Mouse (Mus musculus) frontal cortex, postnatal 10 days (tissue): ENCODE data around the gene Dars.
"Not testable (repeated sequence)": the region's sequence is repeated elsewhere in the genome, so short reads cannot be mapped to it uniquely, and the experiment has no call there.

Experiments used
- DNase-seq, 2 experiments: peaks; one replicate each; pipeline ENCODE4 v3.0.0; 2022; ENCODE audit warnings: low spot score in 2 of 2, mixed read lengths in 1 of 2

Gene Dars

DNA sequence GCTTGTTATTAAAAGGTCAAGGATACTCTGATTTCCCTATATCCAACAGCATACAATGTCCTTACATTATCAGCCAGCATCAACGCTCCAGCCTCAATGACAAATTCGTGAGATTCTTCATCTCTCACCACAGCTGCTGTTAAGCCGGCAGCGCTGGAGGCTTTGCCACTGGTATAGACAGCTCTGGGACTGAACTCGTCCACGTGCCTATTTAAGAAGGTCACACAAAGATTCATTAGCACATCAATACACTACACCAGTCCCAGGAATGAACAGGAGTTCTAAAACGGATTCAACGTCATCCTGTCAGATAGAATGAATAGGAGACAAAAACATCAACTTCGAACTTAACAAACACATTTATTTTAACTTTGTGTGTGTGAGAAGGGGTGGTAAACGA, 72.9 kb downstream of the Dars start:
- no peak for DNase-seq

DNA sequence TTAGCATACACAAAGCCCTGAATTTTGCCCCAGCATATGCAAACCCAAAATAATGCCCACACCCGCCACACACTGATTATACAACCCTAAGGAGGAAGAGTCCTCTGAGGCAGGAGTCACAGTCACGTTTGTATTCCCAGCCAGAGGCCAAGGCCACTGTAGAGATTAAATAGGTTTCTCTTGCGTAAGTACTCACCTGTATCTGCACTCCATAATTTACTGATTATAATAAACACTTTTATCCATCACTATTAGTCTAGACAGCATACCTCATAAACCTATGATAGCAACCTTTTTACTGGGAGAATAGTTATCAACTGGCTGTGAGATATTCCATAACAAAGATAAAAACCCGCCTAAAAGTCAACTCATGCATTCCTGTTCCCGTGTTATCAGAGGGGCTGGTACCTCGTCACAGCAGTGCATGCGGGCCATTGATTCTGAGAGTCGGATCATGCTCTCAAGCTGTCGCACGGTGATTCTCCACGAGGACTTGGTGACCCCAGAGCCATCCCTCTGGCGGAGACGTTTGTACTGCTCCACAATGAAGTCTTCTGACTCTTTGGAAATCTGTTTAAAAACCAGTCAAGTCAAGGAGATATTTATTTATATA, 79.4 kb downstream of the Dars start:
- DNase-seq, result no peak

DNA sequence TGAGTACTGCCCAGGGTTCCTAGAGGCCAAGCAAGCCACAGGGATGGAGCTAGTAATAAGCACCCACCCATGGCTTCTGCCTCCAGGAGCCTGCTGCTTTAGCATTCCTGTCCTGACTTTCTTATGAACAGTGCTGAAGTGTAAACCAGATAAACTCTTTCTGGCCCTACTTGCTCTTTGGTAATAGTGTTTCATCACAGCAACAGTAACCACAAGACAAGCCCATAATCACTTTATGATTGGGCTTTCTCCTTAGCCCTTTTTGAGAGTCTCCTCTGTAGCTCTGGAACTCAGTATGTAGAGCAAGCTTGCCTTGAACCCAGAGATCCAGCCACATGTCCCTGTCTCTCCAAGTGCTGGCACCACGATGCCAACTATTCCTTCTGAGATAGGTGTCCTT, 86.9 kb downstream of the Dars start:
- no peak for DNase-seq

DNA sequence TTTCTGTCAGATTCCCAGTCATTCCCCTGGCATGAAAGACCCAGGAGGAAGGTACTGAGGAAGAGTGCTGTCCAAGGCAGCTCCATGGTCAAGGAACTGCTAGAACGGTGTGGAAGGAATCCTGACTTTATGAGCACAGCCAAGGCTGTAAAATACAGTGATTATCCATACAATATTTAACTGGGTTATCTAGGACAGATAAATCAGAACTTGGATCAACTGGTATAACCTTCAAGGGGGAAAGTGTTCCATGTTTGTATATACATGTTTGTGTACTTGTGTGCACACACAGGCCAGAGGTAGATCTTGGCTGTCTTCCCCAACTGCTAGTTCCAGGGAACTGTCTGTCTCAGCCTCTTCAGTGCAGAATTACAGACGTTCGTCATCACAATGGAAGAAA, 89.0 kb downstream of the Dars start, which contains the start of gene Lct:
Gene Lct, minus strand, starts transcription at position 101 of the 400 bp plus-strand sequence.
- DNase-seq, result no peak

DNA sequence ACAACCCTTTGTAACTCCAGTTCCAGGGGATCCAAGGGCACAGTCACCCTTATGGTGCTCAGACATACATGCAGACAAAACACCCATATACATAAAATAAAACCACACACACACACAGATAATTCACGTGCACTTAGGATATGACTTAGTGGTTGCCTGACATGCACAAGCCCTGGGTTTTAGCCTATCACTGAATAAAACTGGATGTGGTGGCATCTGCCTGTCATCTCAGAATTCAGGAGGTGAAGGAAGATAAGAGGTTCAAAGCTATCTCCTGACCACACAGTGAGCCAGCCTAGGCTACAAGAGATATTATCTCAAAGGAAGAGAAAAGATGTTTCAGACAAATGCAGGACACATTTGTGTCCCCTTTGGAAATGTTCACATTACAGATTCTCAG, 90.0 kb downstream of the Dars start:
- DNase-seq, result no peak

DNA sequence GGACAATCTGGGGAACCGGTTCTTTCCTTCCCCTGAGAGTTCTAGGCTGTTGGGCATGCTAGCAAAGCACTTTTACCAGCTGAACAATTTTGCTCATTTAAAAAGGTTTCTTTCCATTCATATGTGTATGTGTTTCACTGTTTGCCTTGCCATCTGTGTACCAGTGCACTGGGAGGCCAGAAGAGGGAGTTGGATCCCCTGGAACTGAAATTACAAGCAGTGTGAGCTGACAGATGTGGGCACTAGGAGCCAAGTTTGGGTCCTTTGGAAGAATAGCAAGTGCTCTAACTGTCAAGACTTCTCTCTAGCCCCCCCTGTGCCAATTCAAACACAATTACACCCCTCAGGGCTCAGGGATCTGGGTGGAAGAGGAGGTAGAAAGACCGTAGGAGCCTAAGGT, 92.4 kb downstream of the Dars start:
- no peak for DNase-seq

DNA sequence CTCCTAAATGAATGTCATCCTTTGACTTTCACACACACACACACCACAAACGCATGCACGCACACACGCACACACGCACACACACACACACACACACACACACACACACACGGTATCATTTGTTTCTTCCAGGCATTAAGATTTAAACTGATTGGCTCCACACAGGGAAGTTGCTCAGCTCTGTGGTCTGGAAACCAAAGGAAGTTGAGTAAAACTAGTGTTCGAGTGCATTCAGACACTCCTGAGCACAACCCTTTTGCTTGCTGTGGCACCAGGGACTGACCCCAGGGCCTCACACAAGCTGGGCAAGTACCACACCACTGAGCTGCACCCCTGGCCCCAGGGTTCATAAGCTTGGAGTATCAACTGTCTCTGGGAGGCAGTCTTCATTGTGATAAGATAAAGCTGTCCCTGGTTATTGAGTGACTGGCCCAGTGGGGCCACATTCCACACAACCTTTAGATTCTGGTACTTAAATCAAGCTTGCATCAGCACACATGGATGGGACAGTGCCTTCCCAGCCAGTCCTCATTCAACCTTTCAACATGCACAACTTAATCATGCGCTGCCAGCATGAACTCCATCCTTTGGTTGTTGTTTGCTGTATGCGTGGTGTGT, 94.0 kb downstream of the Dars start:
- DNase-seq, result no peak

DNA sequence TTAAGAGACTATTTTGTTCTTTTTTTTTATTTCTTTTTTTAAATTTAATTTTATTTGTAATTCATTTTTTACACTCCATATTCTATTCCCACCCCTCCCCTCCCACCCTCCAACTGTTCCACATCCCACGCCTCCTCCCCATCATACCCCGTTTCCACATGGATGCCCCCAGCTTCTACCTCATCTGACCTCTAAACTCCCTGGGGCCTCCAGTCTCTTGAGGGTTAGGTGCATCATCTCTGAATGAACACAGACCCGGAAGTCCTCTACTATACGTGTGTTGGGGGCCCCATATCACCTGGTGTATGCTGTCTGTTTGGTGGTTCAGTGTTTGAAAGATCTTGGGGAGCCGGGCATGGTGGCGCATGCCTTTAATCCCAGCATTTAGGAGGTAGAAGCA, 97.9 kb downstream of the Dars start:
- DNase-seq, result not testable (repeated sequence)

DNA sequence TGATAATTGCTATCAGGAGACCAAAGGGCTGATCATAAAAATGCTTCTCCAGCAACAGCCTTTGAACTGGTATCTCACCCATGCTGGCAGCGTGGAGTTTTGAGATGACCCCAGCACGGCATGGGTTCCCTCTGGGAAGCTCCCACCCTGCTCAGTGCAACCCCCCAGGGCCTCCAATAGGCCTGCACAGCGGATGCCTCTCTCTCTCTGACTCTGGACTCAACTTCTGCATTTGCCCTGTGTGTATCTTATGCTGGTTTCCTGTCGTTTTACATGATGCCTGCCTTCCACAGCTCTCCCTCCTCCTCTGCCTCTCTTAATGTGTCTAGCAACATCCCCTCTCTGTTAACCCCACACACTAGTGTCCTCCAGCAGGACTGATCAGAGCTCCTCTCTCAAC, 102.5 kb downstream of the Dars start:
- DNase-seq, result no peak
